Mouse (Mus musculus) liver, postnatal 0 days (tissue): ENCODE measurements at regions not wholly inside any gene's neighbourhood (a gene's known extent, or its start where the extent isn't known, plus 50 kb on each side); places are given as distances from the start of the nearest gene placed in this dataset.

ENCODE experiments used
- ATAC-seq: fragments of 200-750 bp; cut with Nextera tagmentation; 2 replicates; pipeline ENCODE4 v1.8.0; 2017; ENCODE audit warnings: mild to moderate bottlenecking, moderate library complexity
- DNase-seq: peaks from one replicate; pipeline ENCODE4 v3.0.0-alpha.2; 2016
- H3K27ac ChIP-seq: fragments of 300-500 bp; sonication (generic); 2 replicates; pipeline ENCODE4 v1.5.1; 2014; ENCODE audit warnings: antibody characterized with exemption, moderate library complexity, mild to moderate bottlenecking, low read depth
- H3K27me3 ChIP-seq: fragments of 300-500 bp; sonication (generic); 2 replicates; pipeline ENCODE4 v1.6.1; 2014; ENCODE audit warnings: low read length, control low read depth, mixed read lengths; ENCODE audit not compliant: insufficient read depth
- H3K36me3 ChIP-seq: fragments of 300-500 bp; sonication (generic); replicated peaks from 2 replicates; pipeline ENCODE4 v1.6.1; 2014; ENCODE audit warnings: mild to moderate bottlenecking, control low read depth, low read length, moderate library complexity, mixed read lengths; ENCODE audit not compliant: insufficient read depth
- H3K4me1 ChIP-seq: fragments of 300-500 bp; sonication (generic); 2 replicates; pipeline ENCODE4 v1.6.1; 2014; ENCODE audit warnings: antibody characterized with exemption, mild to moderate bottlenecking, control low read depth; ENCODE audit not compliant: insufficient read depth
- H3K4me2 ChIP-seq: fragments of 300-500 bp; sonication (generic); 2 replicates; pipeline ENCODE4 v1.6.1; 2014; ENCODE audit warnings: low read depth, mild to moderate bottlenecking, low read length, moderate library complexity, mixed read lengths
- H3K4me3 ChIP-seq: fragments of 300-500 bp; sonication (generic); 2 replicates; pipeline ENCODE4 v1.5.1; 2014; ENCODE audit warnings: low read depth, low read length
- H3K9ac ChIP-seq: fragments of 300-500 bp; sonication (generic); replicated peaks from 2 replicates; pipeline ENCODE4 v1.6.1; 2014; ENCODE audit warnings: mild to moderate bottlenecking, moderate library complexity
- H3K9me3 ChIP-seq: fragments of 300-500 bp; sonication (generic); 2 replicates; pipeline ENCODE4 v1.6.1; 2016; ENCODE audit warnings: mild to moderate bottlenecking, control low read depth, low read length, mixed read lengths
- CTCF ChIP-seq: sonication (generic); IDR thresholded peaks from 2 replicates; pipeline ENCODE4 v1.5.1; 2016; ENCODE audit warnings: antibody characterized with exemption, low read depth
- EP300 ChIP-seq: IDR thresholded peaks from 2 replicates; pipeline ENCODE4 v1.6.1; 2016; ENCODE audit warnings: antibody characterized with exemption, low read depth, mild to moderate bottlenecking
- WGBS: fragments of 180-500 bp; shearing (Covaris S2); extraction: QIAGEN DNeasy Blood & Tissue Kit; methylation state at CpG from one replicate; pipeline ENCODE4 v1.1.7; 2014; ENCODE audit not compliant: insufficient replicate concordance; 5-methylcytosine and 5-hydroxymethylcytosine counted together

DNA sequence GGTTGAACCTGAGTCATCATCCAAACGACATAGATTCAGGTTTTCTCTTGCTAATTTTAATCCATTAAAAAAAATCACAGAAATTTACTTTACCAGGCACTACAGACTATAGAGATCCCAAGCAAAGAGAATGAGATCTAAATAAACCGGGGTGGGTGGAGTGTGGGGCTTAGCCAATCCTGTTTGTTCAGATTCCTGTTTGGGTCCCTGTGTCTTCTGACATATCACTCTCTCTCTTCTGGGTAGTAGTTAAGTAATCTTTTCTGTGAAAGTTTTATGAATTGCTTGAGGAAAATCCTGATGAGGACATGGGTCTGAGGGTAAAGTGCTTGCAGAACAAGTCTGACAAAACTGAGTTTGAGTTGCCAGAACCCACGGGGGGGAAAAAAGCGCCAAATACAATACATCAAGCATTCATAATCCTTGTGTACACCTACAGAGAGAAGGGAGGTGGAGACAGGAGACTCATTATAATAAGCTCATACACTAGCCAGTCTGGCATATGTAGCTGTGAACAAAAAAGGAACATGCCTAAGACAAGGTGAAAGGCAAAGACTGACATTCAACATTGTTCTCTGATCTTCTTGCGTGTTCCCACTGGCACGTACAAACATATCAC is 339.8 kb downstream of the Rpl36a-ps1 start:
- H3K36me3 ChIP-seq, result no peaks in the 10 kb centered on the region
- no peak overlapping the region for H3K4me2 ChIP-seq
- no peak overlapping the region for H3K9ac ChIP-seq
- 70% methylated on average over 6 of the region's 6 CpGs for WGBS
- ATAC-seq, result no peak
- H3K27me3 ChIP-seq, result no peaks in the 10 kb centered on the region
- no peaks in the 10 kb centered on the region for H3K4me1 ChIP-seq
- DNase-seq, result no peak
- H3K9me3 ChIP-seq, result no peaks in the 10 kb centered on the region
- H3K27ac ChIP-seq, result no peak overlapping the region
- no peak overlapping the region for H3K4me3 ChIP-seq
- TF ChIP-seq CTCF (no peak), EP300 (no peak)

DNA sequence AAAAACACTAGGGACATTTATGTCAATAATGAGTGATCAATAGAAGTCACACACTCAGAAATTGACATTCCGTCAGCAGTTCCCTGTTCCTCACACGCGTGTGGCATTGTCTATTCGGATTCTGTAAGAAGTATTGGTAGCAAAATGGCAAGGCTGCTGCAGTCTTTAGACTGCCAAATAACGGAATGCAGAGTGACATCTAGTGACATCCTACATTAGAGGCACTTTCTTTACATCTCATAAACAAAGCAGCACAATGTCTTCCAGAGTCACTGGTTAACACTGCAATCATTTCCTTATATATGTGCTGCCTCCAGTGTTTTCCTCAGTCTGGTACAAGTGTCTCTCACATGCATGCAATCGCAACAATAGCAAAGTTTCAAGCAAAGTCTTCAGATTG is 342.9 kb downstream of the Rpl36a-ps1 start:
- ATAC-seq (no peak), DNase-seq (no peak)
- Histone ChIP-seq H3K9ac (no peak overlapping the region), H3K27me3 (no peaks in the 10 kb centered on the region), H3K4me3 (no peak overlapping the region), H3K4me1 (no peaks in the 10 kb centered on the region), H3K27ac (no peak overlapping the region), H3K9me3 (no peaks in the 10 kb centered on the region), H3K4me2 (no peak overlapping the region), H3K36me3 (no peaks in the 10 kb centered on the region)
- no peak for TF ChIP-seq CTCF
- TF ChIP-seq EP300, result no peak
- WGBS, result 70% methylated on average over 6 of the region's 6 CpGs

DNA sequence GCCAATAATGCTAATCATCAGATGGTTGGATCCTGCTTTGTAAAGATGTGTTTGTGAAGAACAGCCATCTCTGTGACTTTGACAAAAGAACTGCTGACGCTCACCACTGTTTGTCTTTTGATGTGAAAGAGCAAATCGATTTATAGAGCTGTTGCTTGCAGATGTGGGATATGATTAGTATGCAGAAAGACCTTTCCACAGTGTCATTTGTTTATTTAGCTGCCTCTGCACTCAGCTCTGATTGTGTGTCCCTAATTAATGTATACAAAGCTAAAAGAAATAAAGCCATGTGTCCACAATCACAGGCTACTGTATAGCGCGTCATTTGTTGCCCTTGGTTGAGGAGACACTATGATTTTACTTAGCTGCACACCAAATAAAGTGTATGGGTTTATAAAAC is 343.6 kb downstream of the Rpl36a-ps1 start:
- no peak overlapping the region for H3K9ac ChIP-seq
- no peaks in the 10 kb centered on the region for H3K36me3 ChIP-seq
- H3K9me3 ChIP-seq, result no peaks in the 10 kb centered on the region
- 70% methylated on average over 4 of the region's 4 CpGs for WGBS
- no peak for TF ChIP-seq EP300
- TF ChIP-seq CTCF, result no peak
- no peak for ATAC-seq
- no peak overlapping the region for H3K4me3 ChIP-seq
- no peak for DNase-seq
- no peak overlapping the region for H3K27ac ChIP-seq
- no peaks in the 10 kb centered on the region for H3K27me3 ChIP-seq
- no peak overlapping the region for H3K4me2 ChIP-seq
- H3K4me1 ChIP-seq, result no peaks in the 10 kb centered on the region

DNA sequence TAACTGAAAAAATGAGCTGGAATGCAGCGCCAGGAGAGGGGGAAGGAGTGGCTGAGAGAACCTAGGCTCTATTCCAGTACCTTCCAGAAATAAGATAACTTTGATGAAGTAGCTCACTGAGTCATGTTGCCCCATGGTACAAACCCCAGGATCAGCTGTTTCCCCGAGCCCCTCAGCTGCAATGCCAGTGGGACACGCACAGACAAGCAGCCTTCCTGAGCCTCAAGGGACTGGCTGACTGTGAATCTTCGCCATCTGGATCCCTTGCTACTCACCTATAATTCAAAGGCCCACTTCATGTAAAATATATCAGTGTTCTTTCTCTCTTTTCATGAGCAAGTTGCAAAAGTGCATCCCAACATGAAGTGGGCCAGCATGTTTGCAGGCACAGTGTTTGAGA is 346.5 kb downstream of the Rpl36a-ps1 start:
- no peaks in the 10 kb centered on the region for H3K36me3 ChIP-seq
- no peaks in the 10 kb centered on the region for H3K9me3 ChIP-seq
- TF ChIP-seq EP300 (no peak), CTCF (no peak)
- H3K4me2 ChIP-seq, result no peak overlapping the region
- DNase-seq, result no peak
- 75% methylated on average over 4 of the region's 4 CpGs for WGBS
- H3K27ac ChIP-seq, result no peak overlapping the region
- H3K27me3 ChIP-seq, result no peaks in the 10 kb centered on the region
- H3K4me1 ChIP-seq, result no peaks in the 10 kb centered on the region
- no peak for ATAC-seq
- no peak overlapping the region for H3K4me3 ChIP-seq
- H3K9ac ChIP-seq, result no peak overlapping the region

DNA sequence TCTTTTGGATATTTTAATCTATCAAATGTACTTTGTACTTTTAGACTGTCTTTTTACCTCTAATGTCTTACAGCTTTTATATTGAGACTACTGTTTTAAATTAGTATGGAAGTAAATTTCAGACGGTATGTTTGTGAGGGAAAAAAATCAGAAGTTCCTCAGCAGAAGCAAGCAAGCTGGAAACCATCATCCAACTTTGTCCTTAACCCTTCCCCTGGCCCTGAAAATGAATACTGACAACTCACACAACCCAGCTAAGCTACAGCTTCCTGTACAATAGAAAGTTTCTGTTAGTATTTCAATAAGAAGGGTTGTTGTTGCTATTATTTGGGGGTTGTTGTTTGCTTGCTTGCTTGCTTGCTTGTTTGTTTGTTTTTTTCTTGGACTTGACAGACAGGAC is 350.4 kb downstream of the Rpl36a-ps1 start:
- no peak overlapping the region for H3K9ac ChIP-seq
- no peaks in the 10 kb centered on the region for H3K4me1 ChIP-seq
- H3K27me3 ChIP-seq, result no peaks in the 10 kb centered on the region
- no peak for TF ChIP-seq CTCF
- TF ChIP-seq EP300, result no peak
- H3K36me3 ChIP-seq, result no peaks in the 10 kb centered on the region
- WGBS, result 61% methylated on average over 1 of the region's 1 CpGs
- H3K9me3 ChIP-seq, result no peaks in the 10 kb centered on the region
- no peak overlapping the region for H3K4me2 ChIP-seq
- DNase-seq, result no peak
- no peak overlapping the region for H3K4me3 ChIP-seq
- ATAC-seq, result no peak
- H3K27ac ChIP-seq, result no peak overlapping the region

DNA sequence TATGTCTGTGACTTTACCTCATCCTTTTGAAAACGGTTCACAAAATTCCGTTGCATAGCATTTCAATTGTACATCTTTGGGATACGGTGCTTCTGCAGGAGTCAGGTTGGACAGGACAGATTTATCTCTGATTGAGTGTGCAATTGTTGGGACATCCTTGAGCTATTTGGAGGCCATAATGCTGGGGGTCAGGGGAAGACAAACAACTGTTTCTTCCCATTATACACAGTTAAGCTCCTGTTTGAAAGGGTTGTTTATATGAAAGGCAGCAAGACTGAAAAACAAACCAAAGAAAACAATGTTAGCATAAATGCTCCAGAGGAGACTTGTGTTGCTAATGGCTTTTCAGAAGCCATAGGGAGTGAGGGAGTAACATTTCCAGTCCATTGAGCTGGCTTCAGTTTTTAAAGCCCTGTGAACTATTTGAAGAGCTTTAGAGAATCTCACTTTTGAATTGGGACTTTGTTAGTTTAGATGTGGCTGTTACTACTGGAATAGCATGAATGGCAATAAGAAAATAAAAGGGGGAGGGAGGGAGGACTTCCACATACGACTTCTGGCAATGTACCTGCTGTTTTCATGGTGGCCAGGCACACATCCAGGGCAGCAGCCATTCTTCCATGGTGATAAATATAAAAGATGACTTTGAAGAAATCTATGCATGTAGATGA is 351.3 kb downstream of the Rpl36a-ps1 start:
- TF ChIP-seq EP300 (no peak), CTCF (no peak)
- Histone ChIP-seq H3K4me3 (no peak overlapping the region), H3K36me3 (no peaks in the 10 kb centered on the region), H3K27ac (no peak overlapping the region), H3K4me1 (no peaks in the 10 kb centered on the region), H3K27me3 (no peaks in the 10 kb centered on the region), H3K9ac (no peak overlapping the region), H3K4me2 (no peak overlapping the region), H3K9me3 (no peaks in the 10 kb centered on the region)
- ATAC-seq, result no peak
- DNase-seq, result no peak
- 75% methylated on average over 4 of the region's 4 CpGs for WGBS

DNA sequence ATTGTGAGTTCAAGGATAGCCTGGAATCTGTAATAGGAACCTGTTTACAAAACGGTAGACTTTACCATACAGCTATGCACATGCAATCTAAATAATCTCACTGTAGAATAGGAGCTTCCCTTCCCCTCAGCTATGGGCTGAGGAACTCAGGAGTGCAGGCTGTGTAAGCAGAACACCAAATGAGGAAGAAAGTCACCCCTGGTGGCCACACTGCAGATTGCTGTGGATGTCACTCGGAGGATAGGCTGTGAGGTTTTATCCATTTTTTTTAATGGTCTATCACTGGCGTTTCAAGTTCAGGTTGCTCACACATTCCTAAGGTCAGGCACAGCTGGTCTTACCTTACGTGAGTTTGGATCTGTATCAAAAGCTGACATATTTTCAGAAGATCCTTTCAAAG is 365.1 kb downstream of the Rpl36a-ps1 start:
- Histone ChIP-seq H3K4me1 (no peaks in the 10 kb centered on the region), H3K9ac (no peak overlapping the region), H3K9me3 (no peaks in the 10 kb centered on the region), H3K27me3 (no peaks in the 10 kb centered on the region), H3K4me2 (no peak overlapping the region), H3K4me3 (no peak overlapping the region), H3K27ac (no peak overlapping the region), H3K36me3 (no peaks in the 10 kb centered on the region)
- 60% methylated on average over 4 of the region's 4 CpGs for WGBS
- DNase-seq, result no peak
- ATAC-seq, result no peak
- peak; percentile 31; the same call in 1 of the 2 replicates for TF ChIP-seq CTCF
- no peak for TF ChIP-seq EP300
